Mouse (Mus musculus) embryonic stem cell, embryonic (primary cell): Measurements from ENCODE around the gene Cdc25b.

Experiments
- CTCF ChIA-PET, 4 experiments: fragments of 300-600 bp in 2 of 4; fragments of 350-600 bp in 2 of 4; sonication (Branson Sonifier 250); formaldehyde crosslinking; loops; one replicate each; lab custom pipeline; 2022; ENCODE audit warnings: inconsistent platforms in 2 of 4; lab: Charles Lee
- POLR2A ChIA-PET, 4 experiments: fragments of 300-600 bp in 2 of 4; fragments of 350-600 bp in 2 of 4; sonication (Branson Sonifier 250); formaldehyde crosslinking; loops; one replicate each; lab custom pipeline; 2022; ENCODE audit warnings: antibody characterized with exemption in 4 of 4, inconsistent platforms in 1 of 4; lab: Charles Lee

The Cdc25b gene

GRCm38 (mm10) chr2:131186771-131187601, at the start of gene Cdc25b, which contains the start of gene Spef1:
TSS of gene Cdc25b (plus strand) at chr2:131186949.
TSS of gene Spef1 (minus strand) at chr2:131187282.
- CTCF ChIA-PET = interaction anchor here (0.6 to 2.6 kb wide), 29 partner anchors 9 to 359 kb away, joined by 3 to 19 read pairs (median 4); partner anchors contain the start of genes 1700037H04Rik (in 2 of the 4), Mavs (in 2 of the 4) and Pank2 (in 1 of the 4)
- POLR2A ChIA-PET = interaction anchor here (0.6 to 4.9 kb wide), 66 partner anchors 8 to 1049 kb away, joined by 3 to 53 read pairs (median 4); partner anchors contain the start of genes 1700037H04Rik (in 4 of the 4), Ddrgk1 (in 1 of the 4), Mavs (in 1 of the 4) and Pank2 (in 1 of the 4)

DNA sequence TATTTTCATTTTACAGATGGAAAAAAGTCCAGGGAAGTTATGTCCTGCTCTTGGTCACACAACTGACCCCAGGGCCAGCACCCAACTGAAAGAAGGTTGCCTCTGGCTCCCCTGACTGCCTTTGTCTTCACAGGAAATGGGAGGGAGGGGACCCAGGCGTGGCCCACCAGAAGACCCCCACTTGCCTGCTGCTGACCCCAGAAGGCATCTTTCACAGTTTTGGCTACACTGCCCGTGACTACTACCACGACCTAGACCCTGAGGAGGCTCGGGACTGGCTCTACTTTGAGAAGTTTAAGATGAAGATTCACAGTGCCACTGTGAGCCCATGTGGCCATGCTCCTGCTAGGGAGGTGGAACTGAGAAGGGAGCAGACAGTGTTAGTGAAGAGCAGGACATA, 48.5 kb upstream of the Cdc25b start:
- POLR2A ChIA-PET = no interaction called here

GRCm38 (mm10) chr2:131138760-131139159, 48.0 kb upstream of the Cdc25b start:
- ChIA-PET POLR2A (interaction anchor here in 1 of 4 experiments (1.1 kb wide), 1 partner anchor 34 kb away, joined by 4 read pairs; no protein-coding TSS in a partner anchor), CTCF (interaction anchor here in 1 of 4 experiments (0.5 kb wide), 1 partner anchor 115 kb away, joined by 3 read pairs; no protein-coding TSS in a partner anchor)

More for the DNA sequence above, 48.5 kb upstream of the Cdc25b start:
- CTCF ChIA-PET = no interaction called here

- ChIA-PET POLR2A (interaction anchor here in 1 of 4 experiments (1.1 kb wide), 1 partner anchor 34 kb away, joined by 4 read pairs; no protein-coding TSS in a partner anchor), CTCF (interaction anchor here in 1 of 4 experiments (0.5 kb wide), 1 partner anchor 114 kb away, joined by 3 read pairs; no protein-coding TSS in a partner anchor)
Measured at GRCm38 (mm10) chr2:131139287-131139686, 47.5 kb upstream of the Cdc25b start.

GRCm38 (mm10) chr2:131139886-131140532, 46.7 kb upstream of the Cdc25b start:
- ChIA-PET POLR2A (interaction anchor here in 1 of 4 experiments (0.6 to 1.3 kb wide), 2 partner anchors 12 to 19 kb away, joined by 3 read pairs; partner anchors contain the start of gene 1700037H04Rik), CTCF (no interaction called here)

GRCm38 (mm10) chr2:131140533-131140905, 46.2 kb upstream of the Cdc25b start:
- ChIA-PET POLR2A (interaction anchor here in 1 of 4 experiments (0.6 to 1.3 kb wide), 2 partner anchors 11 to 19 kb away, joined by 3 read pairs; partner anchors contain the start of gene 1700037H04Rik), CTCF (interaction anchor here in 1 of 4 experiments (0.7 kb wide), 1 partner anchor 8 kb away, joined by 3 read pairs; no protein-coding TSS in a partner anchor)

- ChIA-PET CTCF (interaction anchor here in 2 of 4 experiments (0.9 to 2.1 kb wide), 5 partner anchors 22 to 114 kb away, joined by 4 to 21 read pairs (median 7); no protein-coding TSS in a partner anchor), POLR2A (interaction anchor here in 3 of 4 experiments (0.6 to 2.4 kb wide), 13 partner anchors 10 to 97 kb away, joined by 3 to 12 read pairs (median 5); partner anchors contain the start of genes Mavs (in 1 of the 3) and Spef1 (in 1 of the 3))
Measured at GRCm38 (mm10) chr2:131141336-131141986, 45.3 kb upstream of the Cdc25b start.

DNA sequence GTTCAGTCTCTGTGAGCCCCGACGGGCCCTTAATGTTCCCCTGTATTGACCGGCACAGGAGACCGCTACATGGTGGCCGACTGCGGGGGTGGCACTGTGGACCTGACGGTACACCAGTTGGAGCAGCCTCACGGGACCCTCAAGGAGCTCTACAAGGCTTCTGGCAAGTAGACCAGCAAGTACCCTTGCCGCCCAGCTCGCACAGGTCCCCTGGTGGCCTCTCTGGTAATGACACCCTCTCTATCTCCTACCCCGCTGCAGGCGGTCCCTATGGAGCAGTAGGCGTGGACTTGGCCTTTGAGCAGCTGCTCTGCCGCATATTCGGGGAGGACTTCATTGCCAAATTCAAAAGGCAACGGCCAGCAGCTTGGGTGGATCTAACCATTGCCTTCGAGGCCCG, 44.2 kb upstream of the Cdc25b start:
- ChIA-PET POLR2A (interaction anchor here (0.6 to 2.4 kb wide), 29 partner anchors 9 to 795 kb away, joined by 3 to 14 read pairs (median 5); partner anchors contain the start of genes 1700037H04Rik (in 3 of the 4), Cenpb (in 1 of the 4), Mavs (in 1 of the 4) and Pank2 (in 1 of the 4)), CTCF (interaction anchor here (0.6 to 2.1 kb wide), 44 partner anchors 9 to 402 kb away, joined by 3 to 21 read pairs (median 4); partner anchors contain the start of genes 1700037H04Rik (in 2 of the 4), Gm11037 (in 2 of the 4), Hspa12b (in 2 of the 4) and Cdc25b (in 1 of the 4))

DNA sequence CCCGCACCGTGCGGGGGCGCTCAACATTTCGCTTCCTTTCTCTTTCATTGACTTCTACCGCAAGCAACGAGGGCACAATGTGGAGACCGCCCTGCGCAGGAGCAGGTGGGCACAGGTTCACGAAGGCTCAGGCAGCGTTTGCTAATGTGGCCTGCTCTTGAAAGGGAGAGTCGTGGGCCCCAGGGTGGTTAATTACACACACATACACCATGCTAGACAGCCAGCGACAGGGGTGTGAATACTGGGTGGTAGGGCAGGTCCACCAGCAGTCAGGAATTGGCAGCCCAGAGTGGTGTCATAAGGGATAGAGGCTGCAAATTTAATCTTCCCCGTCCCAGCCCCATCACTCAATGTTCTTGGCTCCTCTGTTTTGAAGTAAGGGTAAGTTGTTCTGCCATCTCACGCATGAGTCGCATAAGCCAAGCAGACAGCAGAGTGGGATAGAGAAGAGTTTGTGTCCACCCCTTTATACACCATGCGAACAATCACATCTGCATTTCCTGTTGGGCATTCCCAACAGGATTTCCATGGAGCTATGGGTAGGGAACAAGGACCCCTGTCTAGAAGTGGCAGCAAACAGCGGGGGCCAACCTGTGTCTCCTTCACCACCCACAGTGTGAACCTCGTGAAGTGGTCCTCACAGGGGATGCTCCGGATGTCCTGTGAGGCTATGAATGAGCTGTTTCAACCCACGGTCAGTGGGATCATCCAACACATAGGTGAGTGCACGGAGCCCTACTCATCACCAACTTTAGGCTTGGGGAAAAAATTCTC, 43.6 kb upstream of the Cdc25b start:
- POLR2A ChIA-PET = interaction anchor here (0.6 to 2.4 kb wide), 32 partner anchors 8 to 118 kb away, joined by 3 to 14 read pairs (median 4); partner anchors contain the start of genes 1700037H04Rik (in 3 of the 4), Cenpb (in 1 of the 4), Mavs (in 1 of the 4) and Pank2 (in 1 of the 4)
- CTCF ChIA-PET = interaction anchor here (0.6 to 2.1 kb wide), 39 partner anchors 8 to 387 kb away, joined by 3 to 21 read pairs (median 4); partner anchors contain the start of genes 1700037H04Rik (in 2 of the 4), Gm11037 (in 2 of the 4), Hspa12b (in 2 of the 4) and Cdc25b (in 1 of the 4)

DNA sequence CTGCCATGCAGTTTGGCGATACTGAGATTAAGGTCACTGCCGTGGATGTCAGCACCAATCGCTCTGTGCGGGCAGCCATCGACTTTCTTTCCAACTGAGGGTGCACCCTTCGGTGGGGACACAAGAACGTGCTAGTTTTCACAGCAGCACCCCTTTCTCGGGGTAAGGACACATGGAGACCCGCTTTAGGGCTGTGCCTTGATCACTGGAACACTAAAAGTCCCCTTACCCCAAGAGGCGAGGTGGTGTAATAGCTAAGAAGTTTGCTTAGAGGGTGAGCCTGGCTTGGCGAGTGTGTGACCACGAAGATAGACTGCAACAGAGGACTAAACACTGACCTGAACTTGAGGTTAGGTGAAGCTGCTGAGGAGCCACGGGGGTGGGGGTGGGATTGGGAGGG, 41.6 kb upstream of the Cdc25b start:
- POLR2A ChIA-PET = interaction anchor here (0.6 to 2.2 kb wide), 20 partner anchors 11 to 352 kb away, joined by 3 to 19 read pairs (median 3); partner anchors contain the start of genes 1700037H04Rik (in 3 of the 4), Cdc25b (in 2 of the 4), Spef1 (in 2 of the 4) and Pank2 (in 1 of the 4)
- CTCF ChIA-PET = interaction anchor here in 3 of 4 experiments (0.5 to 1.9 kb wide), 10 partner anchors 15 to 166 kb away, joined by 3 to 10 read pairs (median 6); partner anchors contain the start of genes 1700037H04Rik (in 1 of the 3), Cdc25b (in 1 of the 3) and Hspa12b (in 1 of the 3)

GRCm38 (mm10) chr2:131145536-131145935, 41.2 kb upstream of the Cdc25b start:
- ChIA-PET POLR2A (interaction anchor here in 3 of 4 experiments (0.6 to 2.2 kb wide), 19 partner anchors 11 to 352 kb away, joined by 3 to 19 read pairs (median 3); partner anchors contain the start of genes 1700037H04Rik (in 3 of the 3), Cdc25b (in 2 of the 3), Spef1 (in 2 of the 3) and Pank2 (in 1 of the 3)), CTCF (interaction anchor here in 3 of 4 experiments (0.5 to 1.9 kb wide), 10 partner anchors 14 to 167 kb away, joined by 3 to 10 read pairs (median 6); partner anchors contain the start of genes 1700037H04Rik (in 1 of the 3), Cdc25b (in 1 of the 3) and Hspa12b (in 1 of the 3))

DNA sequence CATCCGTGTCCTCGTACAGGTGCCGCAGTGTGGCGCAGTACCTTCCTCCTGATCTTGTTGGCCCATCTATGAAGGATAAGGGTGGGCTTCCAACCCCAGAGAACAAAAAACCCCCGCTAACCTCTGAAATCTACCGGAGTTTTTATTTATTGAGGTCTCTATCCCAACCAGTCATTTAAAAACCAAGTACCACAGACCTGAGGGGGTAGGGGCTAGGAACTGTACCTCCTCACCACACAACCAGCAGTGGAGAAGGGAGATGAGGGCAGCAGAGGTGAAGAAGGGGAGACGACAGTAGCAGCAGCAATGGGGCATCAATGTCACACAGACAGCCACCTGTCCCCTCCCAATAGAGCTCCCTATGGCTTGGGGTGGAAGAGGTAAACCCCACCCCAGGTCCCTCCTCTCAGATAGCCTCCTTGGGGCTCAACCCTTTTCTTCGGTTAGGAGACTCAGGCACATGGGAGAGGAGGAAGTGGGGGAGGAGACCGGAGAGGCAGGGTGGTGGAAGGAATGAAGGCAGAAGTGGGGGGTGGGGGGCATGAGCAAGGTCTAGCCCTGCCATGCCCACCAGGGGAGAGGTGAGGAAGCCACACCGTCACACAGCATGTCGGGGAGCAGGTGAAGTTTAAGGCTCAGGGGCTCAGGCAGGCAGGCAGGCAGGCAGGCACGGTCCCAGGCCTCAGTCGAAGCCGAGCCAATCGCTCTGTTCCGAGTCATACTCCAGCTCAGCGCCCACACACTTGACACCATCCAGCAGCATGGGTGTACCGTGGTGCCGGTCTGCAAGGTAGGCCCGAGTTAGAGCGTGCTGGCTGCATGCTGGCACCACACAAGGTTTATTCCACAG, 40.3 kb upstream of the Cdc25b start:
- POLR2A ChIA-PET = interaction anchor here in 2 of 4 experiments (0.7 to 2.2 kb wide), 12 partner anchors 10 to 887 kb away, joined by 3 to 19 read pairs (median 4); partner anchors contain the start of genes 1700037H04Rik (in 2 of the 2), Cdc25b (in 1 of the 2) and Spef1 (in 1 of the 2)
- CTCF ChIA-PET = interaction anchor here in 3 of 4 experiments (0.8 to 1.9 kb wide), 3 partner anchors 13 to 758 kb away, joined by 3 to 7 read pairs (median 3); partner anchors contain the start of gene 1700037H04Rik (in 1 of the 3)

- ChIA-PET POLR2A (interaction anchor here in 2 of 4 experiments (1.2 to 1.5 kb wide), 3 partner anchors 13 to 28 kb away, joined by 3 to 4 read pairs (median 4); partner anchors contain the start of gene 1700037H04Rik (in 2 of the 2)), CTCF (interaction anchor here in 1 of 4 experiments (0.8 kb wide), 1 partner anchor 759 kb away, joined by 3 read pairs; no protein-coding TSS in a partner anchor)
Measured at GRCm38 (mm10) chr2:131147043-131147365, 39.7 kb upstream of the Cdc25b start.
